Mouse (Mus musculus) monocyte, adult 2 months (primary cell): ENCODE measurements around the gene Jag1.

ENCODE experiments used
- DNase-seq, 2 experiments: peaks; one replicate each; pipeline ENCODE4 v3.0.0; 2022; ENCODE audit warnings: low spot score in 2 of 2, low read depth in 1 of 2

Gene Jag1

DNA sequence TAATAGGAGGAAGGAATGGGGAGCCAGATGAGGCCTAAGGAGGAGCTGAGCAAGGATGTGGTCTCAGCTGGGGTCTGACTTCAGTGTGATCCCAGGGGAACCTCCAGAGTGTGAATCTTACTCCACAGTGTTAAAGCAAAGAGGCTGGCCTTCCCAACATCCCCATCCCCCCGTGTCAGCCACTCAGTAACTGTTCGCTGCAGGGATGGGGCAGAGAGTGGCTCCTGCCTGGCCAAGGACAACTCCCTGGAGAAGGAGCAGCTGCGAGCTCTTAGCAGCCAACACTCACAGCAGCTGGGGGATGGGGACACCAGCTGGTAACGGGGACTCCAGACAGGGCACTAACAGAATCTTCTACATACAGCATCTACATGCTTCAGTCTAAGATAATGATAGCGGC lies 15.4 kb downstream of the Jag1 start:
- no peak for DNase-seq

DNA sequence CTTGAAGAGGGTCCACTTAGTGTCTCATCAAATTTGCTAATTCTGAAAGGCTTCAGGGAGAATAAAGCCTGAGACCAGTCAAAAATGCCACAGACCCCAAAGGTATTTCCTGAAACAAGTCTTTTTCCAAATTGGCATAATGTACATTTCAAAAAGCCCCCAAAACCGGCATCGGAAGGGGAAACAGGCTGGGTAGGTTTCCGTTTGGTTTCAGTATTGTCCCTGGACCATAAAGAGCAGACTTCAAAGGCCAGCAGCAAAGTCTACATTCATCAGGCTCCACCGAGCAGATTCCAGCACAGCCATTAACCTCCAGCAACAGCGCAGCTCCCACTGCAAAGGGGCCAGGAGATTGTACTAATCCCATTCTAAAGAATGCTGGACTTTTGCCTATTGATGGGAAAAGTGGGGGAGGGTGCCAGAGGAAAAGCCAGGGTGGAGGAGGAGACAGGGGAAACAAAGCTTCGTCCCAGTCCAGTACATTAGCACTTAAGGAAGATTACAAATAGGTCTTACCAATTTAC lies 17.2 kb downstream of the Jag1 start:
- no peak for DNase-seq

DNA sequence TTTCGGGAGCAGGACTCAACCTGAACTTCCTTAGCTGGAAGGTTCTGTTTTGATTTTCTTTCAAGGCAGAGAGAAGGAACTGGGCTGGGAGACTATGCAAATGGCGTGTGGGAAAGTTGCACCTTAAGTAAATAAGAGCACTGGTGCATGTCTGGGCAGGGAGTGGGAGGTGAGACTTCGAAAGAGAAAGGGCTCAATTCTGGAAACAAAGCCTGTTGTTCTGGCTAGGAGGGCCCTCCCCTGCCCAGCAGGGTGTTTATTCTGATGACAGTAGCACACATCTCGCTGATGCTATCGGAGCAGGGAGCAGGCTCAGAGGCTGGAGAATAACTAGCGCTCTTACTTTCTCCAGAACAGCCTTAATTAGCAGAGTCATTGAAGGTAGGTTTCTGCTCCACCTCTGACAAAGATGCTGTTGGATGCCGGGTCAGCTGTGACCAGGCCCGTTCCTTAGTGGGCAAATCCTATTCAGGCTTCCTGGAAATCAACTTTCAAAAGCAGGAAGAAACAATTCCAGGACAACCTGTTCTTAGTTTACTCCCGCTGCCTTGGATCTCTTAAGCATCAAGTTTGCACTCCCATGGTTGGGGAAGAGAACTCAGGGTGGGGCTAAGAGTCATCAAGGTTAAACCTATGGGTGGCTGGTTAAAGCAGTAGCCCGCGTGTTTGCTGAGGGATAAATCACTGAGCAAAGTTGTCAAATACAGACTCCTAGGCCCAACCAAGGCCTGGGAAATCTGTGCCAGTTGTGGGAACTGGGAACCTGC lies 18.0 kb downstream of the Jag1 start:
- no peak for DNase-seq

GRCm38 (mm10) chr2:137096981-137097460 lies 19.4 kb downstream of the Jag1 start:
- no peak for DNase-seq

DNA sequence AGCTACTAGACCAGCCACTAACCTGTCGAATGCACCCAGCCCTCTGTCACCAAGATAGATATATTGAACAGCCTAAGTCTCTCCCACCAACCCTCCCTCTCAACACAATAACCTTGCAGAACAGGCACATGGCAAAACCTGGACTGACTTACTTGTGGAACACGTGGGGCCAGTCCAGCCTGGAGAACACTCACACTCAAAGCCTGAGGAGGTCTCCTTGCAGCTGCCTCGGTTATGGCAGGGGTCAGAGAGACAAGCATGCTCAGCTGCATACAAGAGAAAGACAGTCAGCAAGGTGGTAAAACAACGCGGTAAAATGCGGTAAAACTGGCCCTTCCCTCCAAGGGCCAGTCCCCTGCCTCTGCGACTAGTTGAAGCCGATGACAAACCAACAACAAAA lies 22.1 kb downstream of the Jag1 start:
- no peak for DNase-seq

- DNase-seq, result no peak
These were observed 23.2 kb downstream of the Jag1 start for GRCm38 (mm10) chr2:137093298-137093630.

DNA sequence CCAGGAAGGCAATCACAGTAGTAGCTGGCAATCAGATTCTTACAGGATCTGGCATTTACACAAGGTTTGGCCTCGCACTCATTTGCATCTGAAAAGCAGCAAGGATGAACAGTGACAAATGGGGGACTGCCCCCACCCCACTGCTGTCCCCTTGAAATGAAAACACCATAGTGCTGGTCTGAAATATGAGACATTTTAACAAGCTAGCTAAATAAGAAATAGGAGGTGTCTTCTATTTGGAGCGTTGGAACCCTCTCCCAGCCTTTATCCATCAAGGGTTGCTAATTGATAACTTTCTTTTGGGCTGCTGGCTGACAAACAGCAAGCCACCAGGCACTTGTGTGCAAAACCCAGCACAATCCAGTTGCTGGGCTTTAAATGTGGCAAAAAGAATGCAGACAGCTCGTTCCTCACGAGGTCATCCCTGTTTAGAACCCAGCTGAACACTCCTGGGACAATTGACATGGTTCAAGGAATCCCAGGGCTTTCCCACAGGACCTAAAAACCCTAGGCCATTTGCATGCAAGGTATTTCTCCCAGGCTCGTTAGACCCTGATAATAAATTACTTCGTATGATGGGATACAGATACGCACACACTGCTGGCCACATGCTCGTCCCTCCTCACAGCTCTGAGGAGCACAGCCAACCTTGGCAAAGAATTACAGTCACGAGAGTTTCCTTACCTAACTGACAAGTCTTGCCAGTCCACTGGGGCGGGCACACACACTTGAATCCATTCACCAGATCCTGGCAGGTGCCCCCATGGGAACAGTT lies 23.7 kb downstream of the Jag1 start:
- DNase-seq, result no peak

GRCm38 (mm10) chr2:137091766-137092522 lies 24.5 kb downstream of the Jag1 start:
- no peak for DNase-seq

GRCm38 (mm10) chr2:137087705-137088104 lies 28.7 kb downstream of the Jag1 start:
- no peak for DNase-seq

- no peak for DNase-seq
These were observed 29.6 kb downstream of the Jag1 start for GRCm38 (mm10) chr2:137086621-137087395.

DNA sequence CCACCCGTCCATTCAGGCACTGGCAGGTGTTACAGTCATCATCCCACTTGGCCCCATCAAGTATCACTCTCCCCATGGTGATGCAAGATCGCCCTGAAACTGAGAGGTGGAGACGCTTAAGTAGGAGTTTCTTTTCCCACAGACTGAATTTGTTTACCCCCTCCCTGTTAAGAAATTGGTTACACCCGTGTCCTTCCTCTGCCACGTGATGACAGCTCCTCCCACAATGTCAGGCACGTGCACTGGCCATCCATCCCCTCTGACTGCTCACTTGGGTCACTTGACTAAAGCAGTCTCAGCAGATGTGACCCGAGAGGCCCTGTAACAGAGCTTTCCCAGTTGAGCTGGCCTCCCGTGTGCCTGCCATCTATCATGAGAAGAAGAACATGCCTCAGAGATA lies 31.2 kb downstream of the Jag1 start:
- DNase-seq, result no peak

GRCm38 (mm10) chr2:137082896-137083620 lies 33.4 kb downstream of the Jag1 start:
- no peak for DNase-seq

DNA sequence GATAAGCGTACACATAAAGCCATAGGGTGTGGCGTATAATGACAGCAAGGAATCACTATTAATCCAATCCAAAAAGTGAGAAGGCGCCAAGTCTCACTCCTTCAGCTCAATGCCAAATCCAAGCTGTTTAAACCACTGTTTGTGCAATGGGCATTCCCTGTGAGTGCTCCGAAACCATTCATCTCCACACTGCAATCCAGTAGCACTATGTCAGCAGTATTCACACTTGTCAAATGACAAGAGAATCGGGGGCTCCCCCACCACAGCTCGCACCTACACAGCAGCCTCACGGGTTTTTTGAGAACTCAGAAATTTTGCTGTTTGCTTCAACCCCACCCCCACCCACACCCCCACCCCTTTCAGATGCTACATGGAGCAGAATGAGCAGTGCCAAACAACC lies 35.4 kb downstream of the Jag1 start:
- DNase-seq, result no peak

DNA sequence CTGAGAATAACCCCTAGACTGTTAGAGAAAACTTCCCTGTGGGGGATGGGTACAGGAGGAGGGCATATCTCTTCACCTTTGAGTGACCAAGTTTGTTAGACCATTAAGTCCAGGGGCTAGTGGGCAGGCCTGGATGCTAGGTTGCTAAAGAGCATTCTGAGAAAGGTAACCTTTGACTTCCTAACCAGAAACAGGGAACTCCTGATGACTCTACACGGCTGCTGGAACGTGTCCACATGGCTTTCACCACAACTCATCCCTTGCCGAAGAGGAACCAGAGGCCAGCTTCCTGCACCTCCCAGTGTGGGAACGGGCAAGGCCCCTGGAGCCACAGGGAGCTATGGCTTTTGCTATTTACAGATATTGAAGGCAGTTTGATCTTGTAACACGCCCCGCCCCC lies 36.0 kb downstream of the Jag1 start:
- DNase-seq, result no peak

DNA sequence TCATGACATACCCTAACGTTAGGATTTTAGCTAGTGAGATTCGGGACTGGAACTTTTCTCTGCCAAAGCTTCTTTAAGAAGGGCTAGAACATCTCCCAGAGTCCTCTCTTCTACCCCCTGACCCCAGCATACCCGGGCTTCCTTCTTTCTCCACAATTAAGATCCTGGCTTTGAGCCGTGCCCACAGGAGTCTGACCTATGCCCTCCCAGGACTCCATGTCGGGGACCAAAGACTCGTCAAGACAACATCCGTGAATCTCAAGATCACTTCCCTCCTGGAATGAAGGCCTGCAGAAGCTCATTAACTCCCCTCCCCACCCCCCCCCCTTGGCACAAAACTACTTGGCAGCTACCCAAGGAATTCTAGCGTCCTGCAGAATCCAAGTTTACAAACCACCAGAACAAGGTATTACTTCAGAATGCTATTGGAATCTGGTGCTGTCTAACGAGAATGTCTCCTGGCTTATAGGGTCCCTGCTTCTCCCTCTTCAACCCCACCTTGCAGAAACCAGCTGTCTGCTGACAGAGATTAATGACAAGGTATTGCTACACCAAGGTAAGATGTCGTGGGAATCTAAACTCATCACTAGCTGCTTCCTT lies 36.6 kb downstream of the Jag1 start:
- DNase-seq, result no peak

GRCm38 (mm10) chr2:137078771-137079170 lies 37.7 kb downstream of the Jag1 start:
- DNase-seq, result no peak

DNA sequence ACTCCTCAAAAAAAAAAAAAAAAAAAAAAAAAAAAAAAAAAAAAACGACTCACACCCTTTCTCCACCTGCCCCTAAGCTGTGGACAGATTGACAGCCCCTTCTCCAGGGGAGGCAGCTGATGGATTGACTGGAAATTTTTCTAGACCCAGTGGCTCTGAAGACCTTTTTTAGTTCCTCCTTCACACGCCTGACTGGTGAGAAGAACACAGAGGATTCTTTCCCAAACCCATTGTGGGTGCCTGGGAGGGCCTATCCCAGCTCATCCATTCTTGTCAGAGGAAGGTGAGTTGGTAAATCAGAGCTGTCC lies 42.2 kb downstream of the Jag1 start:
- no peak for DNase-seq

GRCm38 (mm10) chr2:137073473-137074312 lies 42.8 kb downstream of the Jag1 start:
- no peak for DNase-seq

- no peak for DNase-seq
These were observed 48.8 kb downstream of the Jag1 start for GRCm38 (mm10) chr2:137067479-137068110.
